ENCODE assay signal across 31 mouse cellular contexts in genomic region chr16:23175956-23176355, GRCm38 (mm10). TPM values are rescaled to one million over a fixed set of nuclear protein-coding genes. Genes with fewer than 3 reads are reported as not detected.
"Had no signal": no experiment of that assay in that cellular context is flagged by ENCODE, and none has a peak within 500 bp of the region (broad histone marks: within the 10 kb centered on the region; RNA-seq: fewer than 3 reads in every experiment).

No protein-coding gene starts in this region.

- H3K27ac ChIP-seq: intestine, embryonic 15.5 days; kidney, embryonic 15.5 days; left cerebral cortex, adult 2 months; liver, embryonic 12.5 days; liver, embryonic 15.5 days; lung, embryonic 15.5 days; midbrain, embryonic 10.5 days; midbrain, embryonic 13.5 days; neural tube, embryonic 13.5 days; stomach, postnatal 0 days had no signal

- H3K4me1 ChIP-seq: intestine, embryonic 15.5 days; kidney, embryonic 15.5 days; liver, embryonic 15.5 days; lung, embryonic 15.5 days; midbrain, embryonic 10.5 days; midbrain, embryonic 13.5 days; neural tube, embryonic 13.5 days had no signal

- DNase-seq: kidney, adult 11 months; kidney, adult 8-10 months; kidney, postnatal 10 days; kidney, postnatal 36 days; layer of hippocampus, postnatal 36 days; lung, postnatal 14 days; lung, postnatal 4 days; retina, postnatal 1 day; right cerebral cortex, postnatal 25 days; spleen, adult 18-20 months had no signal

- H3K4me2 ChIP-seq: intestine, embryonic 15.5 days; kidney, embryonic 15.5 days; liver, embryonic 12.5 days; liver, embryonic 15.5 days; lung, embryonic 15.5 days; midbrain, embryonic 13.5 days; neural tube, embryonic 13.5 days had no signal

- ATAC-seq: intestine, embryonic 15.5 days; liver, embryonic 12.5 days; midbrain, embryonic 13.5 days; midbrain, embryonic 16.5 days had no signal

- H3K9me3 ChIP-seq: intestine, embryonic 15.5 days; kidney, embryonic 15.5 days; liver, embryonic 12.5 days; liver, embryonic 15.5 days; lung, embryonic 15.5 days had no signal

- H3K36me3 ChIP-seq: intestine, embryonic 15.5 days; kidney, embryonic 15.5 days; liver, embryonic 12.5 days; liver, embryonic 15.5 days; lung, embryonic 15.5 days; midbrain, embryonic 10.5 days; midbrain, embryonic 13.5 days; neural tube, embryonic 13.5 days had no signal

- H3K9ac ChIP-seq: intestine, embryonic 15.5 days; kidney, embryonic 15.5 days; liver, embryonic 12.5 days; liver, embryonic 15.5 days; lung, embryonic 15.5 days; midbrain, embryonic 13.5 days; neural tube, embryonic 13.5 days had no signal

- H3K4me3 ChIP-seq: intestine, embryonic 15.5 days; kidney, embryonic 15.5 days; left cerebral cortex, adult 2 months; liver, embryonic 12.5 days; liver, embryonic 15.5 days; lung, embryonic 15.5 days; midbrain, embryonic 10.5 days; midbrain, embryonic 13.5 days; myocyte; neural tube, embryonic 13.5 days had no signal

- H3K27me3 ChIP-seq: intestine, embryonic 15.5 days; kidney, embryonic 15.5 days; liver, embryonic 12.5 days; liver, embryonic 15.5 days; lung, embryonic 15.5 days; midbrain, embryonic 13.5 days; neural tube, embryonic 13.5 days had no signal

RNA-seq across cellular contexts. Expression of gene Adipoq, which starts 29.6 kb away (rescaled TPM):
- total RNA-seq: layer of hippocampus, adult 8-10 months; layer of hippocampus, postnatal 10 days; layer of hippocampus, postnatal 36 days; left cerebral cortex, adult 2 months; left cerebral cortex, postnatal 10 days; left cerebral cortex, postnatal 36 days; megakaryocyte progenitor cell, adult 5-6 weeks; monocyte, adult 5-6 weeks; neutrophil, adult 5-6 weeks had no signal
- polyA plus RNA-seq: intestine, embryonic 15.5 days; kidney, embryonic 15.5 days; limb, embryonic 11.5 days; liver, embryonic 12.5 days; liver, embryonic 15.5 days; midbrain, embryonic 10.5 days; midbrain, embryonic 16.5 days; myocyte; neural tube, embryonic 13.5 days; stomach, embryonic 14.5 days; stomach, postnatal 0 days had no signal
